Mouse (Mus musculus) G1E-ER4 (cell line): ENCODE data around the gene Gpc3. TPM values are rescaled to one million over a fixed set of nuclear protein-coding genes. Genes with fewer than 3 reads are reported as not detected.

Experiments
- GATA1 ChIP-seq: IDR thresholded peaks from one replicate; pipeline ENCODE4 v1.8.0; 2012; ENCODE audit warnings: low read length, inconsistent platforms
- polyA plus RNA-seq: library from polyadenylated mRNA; stranded (reverse); fragments of >175 nt; gene quantifications from 2 replicates; pipeline ENCODE4 v1.2.3, GENCODE M21; 2012

The Gpc3 gene
- polyA plus RNA-seq, 1 experiment = not detected

DNA sequence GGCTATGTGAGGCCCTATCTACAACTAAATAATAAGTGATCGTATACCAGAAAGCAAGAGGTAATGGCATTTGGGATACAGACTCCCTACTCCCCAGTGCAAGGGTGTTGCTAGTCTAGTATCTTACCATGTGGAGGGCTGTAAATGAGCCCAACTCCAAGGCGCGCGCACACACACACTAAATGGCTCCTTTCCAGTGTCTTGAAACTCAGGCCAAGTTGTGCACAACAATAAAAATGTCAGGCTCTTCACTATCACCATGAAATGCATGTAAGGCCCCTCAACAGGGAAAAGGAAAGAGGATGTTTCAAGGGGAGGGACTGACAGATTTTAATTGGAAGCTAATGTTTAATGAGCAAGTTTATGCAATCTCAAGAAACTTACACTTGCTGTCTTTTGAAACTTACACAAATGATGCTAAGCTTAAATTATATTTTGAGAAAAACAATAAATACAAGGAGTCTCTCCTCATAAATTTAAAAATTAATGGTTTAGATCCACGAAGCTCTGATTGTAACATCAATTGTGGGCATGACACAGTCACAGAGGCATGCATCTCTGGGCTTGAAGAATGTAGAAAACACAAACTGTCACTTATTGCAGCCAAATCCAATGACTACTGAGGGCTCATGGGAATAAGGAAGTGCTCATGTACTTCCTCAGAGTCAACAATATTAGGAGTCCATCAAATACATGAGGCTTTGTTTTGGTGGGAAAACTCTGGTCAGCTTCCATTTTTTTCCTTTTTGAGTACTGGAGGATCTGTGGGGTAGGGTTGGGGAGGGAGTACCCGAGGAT lies 332.4 kb downstream of the Gpc3 start:
- no peak for TF ChIP-seq GATA1

DNA sequence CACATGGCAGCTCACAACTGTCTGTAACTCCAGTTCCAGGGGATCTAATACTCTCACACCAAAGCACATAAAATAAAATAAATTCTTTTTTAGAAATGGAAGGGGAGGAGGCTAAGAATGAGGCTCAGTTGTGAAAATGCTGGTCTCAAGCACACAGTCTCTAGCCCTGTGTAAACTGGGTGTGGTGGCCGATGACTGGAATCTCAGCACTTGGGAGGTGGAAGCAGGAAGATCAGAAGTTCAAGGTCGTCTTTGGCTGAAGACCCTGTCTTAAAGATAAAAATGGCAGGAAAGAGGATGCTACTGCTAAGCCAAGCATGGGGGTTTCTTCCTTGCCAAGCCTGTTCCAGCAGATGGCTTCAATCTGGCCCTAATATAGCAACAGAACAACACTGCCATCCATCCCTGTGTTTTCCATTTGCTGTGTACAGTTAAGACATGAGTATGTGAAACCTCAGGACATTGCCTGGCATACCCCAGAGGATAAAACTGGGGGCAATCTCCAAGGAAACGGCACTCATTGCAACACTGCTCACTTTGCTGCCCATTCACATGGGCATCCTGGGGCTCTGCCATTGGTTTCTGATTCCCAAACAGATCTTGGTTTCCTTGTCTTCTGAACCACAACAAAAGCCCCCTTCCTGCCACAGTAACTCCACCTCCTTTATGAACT lies 334.9 kb downstream of the Gpc3 start:
- no peak for TF ChIP-seq GATA1

DNA sequence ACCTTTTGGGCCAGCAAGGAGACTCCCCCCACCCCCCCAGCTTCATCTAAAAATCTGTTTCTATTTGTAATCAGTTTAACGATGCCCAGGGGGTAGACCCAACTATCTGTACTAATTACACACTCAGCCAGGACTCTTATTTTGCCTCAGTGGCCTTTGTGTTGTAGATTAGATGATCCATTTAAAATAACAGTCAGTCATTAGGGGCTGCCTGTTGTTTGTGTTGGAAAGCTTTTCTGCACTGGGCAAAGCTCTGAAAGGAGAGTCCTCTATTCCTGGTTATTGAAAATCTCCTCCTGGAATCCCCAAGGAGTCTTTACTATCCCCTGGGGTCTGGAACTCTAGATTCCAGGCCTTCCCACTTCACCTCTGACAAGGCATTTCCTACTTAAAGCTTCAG lies 336.2 kb downstream of the Gpc3 start:
- TF ChIP-seq GATA1 = no peak

DNA sequence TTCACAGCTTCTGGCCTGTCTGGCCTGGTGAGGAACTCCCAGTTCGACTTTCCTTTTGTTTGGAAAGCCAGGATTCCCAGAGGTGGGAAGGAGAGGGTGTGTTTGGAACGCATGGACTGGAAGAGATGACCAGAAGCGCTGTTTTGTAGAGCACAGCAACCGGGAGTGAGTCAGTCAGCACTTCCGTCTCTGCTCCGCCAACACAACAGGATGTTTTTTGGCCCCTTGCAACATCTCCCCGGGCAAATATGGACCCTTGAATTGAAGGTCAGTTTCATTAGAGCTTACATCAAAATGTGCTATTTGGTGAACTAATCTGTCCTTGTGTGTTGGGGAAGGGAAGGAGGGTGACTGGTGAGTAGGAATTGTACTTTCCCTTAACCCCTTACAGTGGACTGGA lies 340.7 kb downstream of the Gpc3 start:
- no peak for TF ChIP-seq GATA1

DNA sequence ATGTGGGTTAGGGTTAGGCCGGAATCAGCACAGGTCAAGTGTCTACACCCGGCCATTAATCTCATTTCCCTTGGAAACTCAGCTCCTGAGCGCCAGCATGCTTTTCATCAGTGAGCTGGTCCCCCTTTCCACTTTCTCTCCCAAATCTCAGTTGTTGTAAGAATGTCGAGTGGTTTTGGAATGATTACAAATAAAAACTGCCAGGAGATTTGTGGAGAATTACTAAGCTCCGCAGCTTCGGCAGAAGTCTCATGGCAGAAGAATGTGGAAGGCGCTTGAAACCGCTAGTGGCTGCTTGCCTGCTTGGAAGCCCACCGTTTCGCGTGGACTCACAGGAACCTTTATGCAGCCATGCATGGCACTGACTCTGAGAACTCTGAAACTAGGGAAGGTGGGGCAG lies 351.8 kb downstream of the Gpc3 start:
- TF ChIP-seq GATA1 = no peak

DNA sequence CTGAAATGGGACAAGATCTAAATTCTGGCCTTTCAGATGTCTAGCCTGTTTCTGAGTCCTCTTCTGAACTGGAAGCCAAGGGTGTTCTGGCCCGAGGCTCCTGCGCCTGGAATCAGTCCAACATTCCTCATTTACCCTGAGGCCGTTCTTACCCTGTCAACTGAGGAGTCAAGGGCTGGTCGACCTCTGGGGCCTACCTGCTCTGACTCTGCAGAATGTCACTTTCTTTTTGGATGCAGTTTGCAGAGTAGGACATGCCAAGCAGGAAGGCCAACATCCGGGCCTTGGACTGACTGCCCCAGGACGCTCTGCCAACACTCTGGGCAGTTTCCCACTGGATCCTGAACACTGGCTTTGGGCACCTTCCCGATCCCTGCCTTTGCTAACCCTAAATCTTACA lies 352.2 kb downstream of the Gpc3 start:
- no peak for TF ChIP-seq GATA1

DNA sequence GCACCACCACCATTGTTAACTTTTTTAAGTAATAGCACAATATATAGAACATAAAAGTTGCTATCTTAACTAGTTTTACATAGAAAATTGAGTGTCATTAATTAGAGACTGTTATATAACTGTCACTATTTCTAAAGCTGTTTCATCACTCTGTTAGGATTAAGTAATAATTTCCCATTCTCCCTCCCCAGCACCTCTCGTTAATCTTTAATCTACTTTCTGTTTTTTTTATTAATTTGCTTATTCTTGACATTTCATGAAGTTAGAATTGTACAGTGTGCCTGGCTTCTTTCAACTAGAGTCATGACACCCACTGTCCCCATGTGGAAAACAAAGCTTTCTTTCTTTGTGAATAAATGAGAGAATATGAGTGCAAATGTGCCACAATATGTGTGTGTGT lies 359.2 kb downstream of the Gpc3 start:
- TF ChIP-seq GATA1 = no peak

DNA sequence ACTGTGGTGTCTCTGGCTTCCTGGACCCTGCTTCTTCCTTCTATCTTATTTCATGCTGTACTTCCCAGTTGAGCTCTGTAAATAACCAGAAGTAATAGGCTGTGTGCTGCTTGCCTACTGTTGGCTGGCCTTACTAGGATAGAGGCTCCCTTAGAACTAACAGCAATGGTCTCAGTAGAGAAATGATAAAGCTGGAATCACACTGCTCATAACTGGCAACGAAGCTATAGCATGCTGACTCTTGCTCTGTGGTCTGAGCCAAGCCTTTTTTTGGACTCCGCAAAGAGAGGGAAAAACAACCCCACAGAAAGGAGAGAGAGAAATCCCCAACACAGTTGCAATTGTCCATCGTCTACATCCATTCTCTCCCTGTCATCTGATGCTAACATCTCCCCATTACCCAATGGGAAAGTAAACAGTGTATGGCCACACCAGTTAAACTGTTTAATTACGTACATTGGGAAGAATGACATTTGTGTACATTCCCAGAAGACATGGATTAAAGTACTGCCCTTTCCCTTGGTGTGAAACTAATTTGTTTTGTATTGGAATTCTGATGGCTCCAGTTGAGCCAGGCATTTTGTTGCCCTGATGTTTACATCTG lies 368.0 kb downstream of the Gpc3 start:
- TF ChIP-seq GATA1 = no peak

DNA sequence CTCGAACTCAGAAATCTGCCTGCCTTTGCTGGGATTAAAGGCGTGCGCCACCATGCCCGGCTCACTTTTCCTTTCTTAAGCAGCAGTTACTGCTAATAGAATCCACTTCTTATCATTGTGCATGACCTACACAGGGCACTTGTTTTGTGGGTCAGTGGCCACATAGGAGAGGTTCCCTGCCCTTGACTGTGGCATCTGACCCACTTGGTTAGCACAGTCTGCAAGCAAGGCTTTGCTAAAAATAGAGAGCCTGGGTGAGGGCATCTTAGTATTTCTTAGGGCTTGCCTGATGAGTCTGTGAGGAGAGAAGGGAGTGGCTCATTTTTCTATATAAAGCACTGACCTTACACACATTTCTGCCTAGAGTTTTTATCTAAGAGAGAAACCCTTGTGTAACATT lies 376.3 kb downstream of the Gpc3 start:
- no peak for TF ChIP-seq GATA1

DNA sequence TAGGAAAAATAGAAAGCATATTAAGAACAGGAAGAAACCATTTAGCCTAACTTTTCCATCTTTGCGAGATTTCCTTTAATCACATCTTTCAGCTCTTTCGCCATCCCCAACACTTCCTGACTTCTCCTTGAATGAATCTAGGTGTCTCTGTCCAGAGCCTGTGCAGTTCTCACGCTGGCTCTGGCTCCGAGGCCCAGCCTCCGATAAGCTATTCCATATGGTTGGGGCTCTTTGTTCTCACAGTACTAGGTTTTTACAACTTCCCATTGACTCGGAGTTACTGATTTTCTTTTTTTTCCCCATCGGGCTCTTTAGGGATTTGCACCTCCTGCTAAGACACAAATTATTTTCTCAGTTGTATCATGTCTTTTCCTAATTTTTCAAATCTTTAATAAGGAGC lies 381.8 kb downstream of the Gpc3 start:
- TF ChIP-seq GATA1 = no peak

DNA sequence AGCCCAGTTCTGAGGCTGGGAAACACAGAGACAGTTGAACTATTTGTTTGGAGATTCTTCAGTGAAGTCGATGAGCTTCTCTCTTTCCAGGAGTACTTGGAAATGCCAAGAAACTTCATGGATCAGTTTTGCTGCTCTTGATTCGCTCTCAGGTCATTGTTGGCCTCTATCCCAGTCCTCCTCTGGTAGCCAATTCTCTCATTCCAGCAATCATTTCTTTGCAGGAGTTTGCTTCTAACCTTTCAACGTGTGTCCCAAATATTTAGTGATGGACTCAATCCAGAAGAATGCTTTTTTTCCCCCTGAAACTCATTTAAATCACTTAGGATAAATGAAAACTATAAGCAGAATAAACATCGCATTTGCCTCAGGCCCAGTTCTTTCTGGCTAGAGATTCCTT lies 383.0 kb downstream of the Gpc3 start:
- no peak for TF ChIP-seq GATA1

Other genes with a start within 250 kb of the Gpc3 start
- gene Ccdc160, start 177.2 kb upstream of the Gpc3 start, polyA plus RNA-seq = not detected in 2 replicates